10 mouse cellular contexts compared by ENCODE assay signal in genomic region chr17:32110424-32110823, GRCm38 (mm10). TPM values are rescaled to one million over a fixed set of nuclear protein-coding genes. Genes with fewer than 3 reads are reported as not detected.
DNase-seq lines count a peak whose midpoint lies in the region; ATAC-seq and TF ChIP-seq lines count a peak whose summit lies in the region.
"Had no signal": no experiment of that assay in that cellular context is flagged by ENCODE, and none has a peak within 500 bp of the region (broad histone marks: within the 10 kb centered on the region; RNA-seq: fewer than 3 reads in every experiment).

No protein-coding gene starts in this region.

- no peak for DNase-seq in hindbrain, embryonic 10.5 days (ENCODE audit: low spot score)
- no peak for DNase-seq in G1E (ENCODE audit: low spot score)
- DNase-seq in kidney, postnatal 25 days = peak; percentile 70 to 87
- no peak for DNase-seq in left cerebral cortex, adult 8-10 months (ENCODE audit: low spot score in 2 of 2)
- no peak for DNase-seq in layer of hippocampus, postnatal 10 days (ENCODE audit: low spot score in 2 of 2)
- no peak for DNase-seq in thymus, postnatal 4 days
- DNase-seq: cerebellum, adult 2 months had no signal

- H3K4me3 ChIP-seq in hindbrain, embryonic 10.5 days = no peak overlapping the region
- H3K4me3 ChIP-seq in hindbrain, embryonic 13.5 days = no peak overlapping the region
- H3K4me3 ChIP-seq in G1E (ENCODE audit: low read depth, low read length) = peak overlapping the region; percentile 62; the same call in 1 of the 2 replicates
- no peak overlapping the region for H3K4me3 ChIP-seq in embryonic facial prominence, embryonic 13.5 days

- no peak overlapping the region for H3K4me2 ChIP-seq in hindbrain, embryonic 13.5 days
- H3K4me2 ChIP-seq in embryonic facial prominence, embryonic 13.5 days = no peak overlapping the region

- 66% methylated on average over 2 of the region's 2 CpGs for WGBS in hindbrain, embryonic 10.5 days
- WGBS in hindbrain, embryonic 13.5 days = 67% methylated on average over 2 of the region's 2 CpGs
- 52% methylated on average over 2 of the region's 2 CpGs for WGBS in embryonic facial prominence, embryonic 13.5 days

- H3K36me3 ChIP-seq in hindbrain, embryonic 10.5 days = no peaks in the 10 kb centered on the region
- H3K36me3 ChIP-seq in hindbrain, embryonic 13.5 days = no peaks in the 10 kb centered on the region
- H3K36me3 ChIP-seq in G1E (replicated peaks) = peaks cover 20% of the 10 kb centered on the region
- H3K36me3 ChIP-seq in embryonic facial prominence, embryonic 13.5 days = no peaks in the 10 kb centered on the region

- peaks cover 52% of the 10 kb centered on the region for H3K27me3 ChIP-seq in hindbrain, embryonic 10.5 days (ENCODE audit: insufficient read depth, poor library complexity, severe bottlenecking)
- H3K27me3 ChIP-seq in hindbrain, embryonic 13.5 days = peaks cover 28% of the 10 kb centered on the region
- no peaks in the 10 kb centered on the region for H3K27me3 ChIP-seq in G1E (ENCODE audit: insufficient read depth, low read length)
- H3K27me3 ChIP-seq in embryonic facial prominence, embryonic 13.5 days = peaks cover 17% of the 10 kb centered on the region

- H3K9ac ChIP-seq in hindbrain, embryonic 13.5 days = no peak overlapping the region
- H3K9ac ChIP-seq in embryonic facial prominence, embryonic 13.5 days = no peak overlapping the region

- H3K9me3 ChIP-seq in hindbrain, embryonic 10.5 days = no peaks in the 10 kb centered on the region
- H3K9me3 ChIP-seq in hindbrain, embryonic 13.5 days = no peaks in the 10 kb centered on the region
- no peaks in the 10 kb centered on the region for H3K9me3 ChIP-seq in G1E (replicated peaks)
- no peaks in the 10 kb centered on the region for H3K9me3 ChIP-seq in embryonic facial prominence, embryonic 13.5 days

- H3K27ac ChIP-seq in hindbrain, embryonic 10.5 days = peak overlapping the region; percentile 40
- H3K27ac ChIP-seq in hindbrain, embryonic 13.5 days = no peak overlapping the region
- H3K27ac ChIP-seq in embryonic facial prominence, embryonic 13.5 days = 0 out of 2 replicates have a peak overlapping the region, but pooled peaks have one; percentile 16

- TF ChIP-seq CTCF in G1E (IDR thresholded peaks at IDR 0.05; ENCODE audit: low read depth, low read length) = no peak

- H3K4me1 ChIP-seq in hindbrain, embryonic 10.5 days (replicated peaks) = peaks cover 33% of the 10 kb centered on the region
- peaks cover 16% of the 10 kb centered on the region for H3K4me1 ChIP-seq in hindbrain, embryonic 13.5 days (replicated peaks)
- peaks cover 83% of the 10 kb centered on the region for H3K4me1 ChIP-seq in G1E (ENCODE audit: insufficient read depth, low read depth, low read length)
- peaks cover 27% of the 10 kb centered on the region for H3K4me1 ChIP-seq in embryonic facial prominence, embryonic 13.5 days

- ATAC-seq in hindbrain, embryonic 13.5 days (ENCODE audit: low FRiP score) = no peak
- ATAC-seq in G1E (ENCODE audit: extremely low read depth, insufficient number of reproducible peaks, low FRiP score, poor library complexity, severe bottlenecking) = no peak
- no peak for ATAC-seq in embryonic facial prominence, embryonic 13.5 days (ENCODE audit: insufficient number of reproducible peaks, insufficient read depth, low FRiP score, low TSS enrichment, low read depth)

RNA-seq across cellular contexts. Expression of gene Notch3, which starts 56.2 kb away (rescaled TPM):
- 22.9 and 26.0 TPM in 2 replicates for polyA plus RNA-seq in hindbrain, embryonic 10.5 days (2016; fragmentation: Nextera tagmentation; extraction: Ambion mirVana)
- polyA plus RNA-seq in hindbrain, embryonic 13.5 days (2015; fragmentation: Nextera tagmentation; extraction: Ambion mirVana) = 8.2 and 8.6 TPM in 2 replicates
- total RNA-seq in G1E (2014; fragmentation: Nextera tagmentation) (3.3 and 4.4 TPM in 2 replicates), G1E (2017) (0.16 and 0.17 TPM in 2 replicates)
- polyA plus RNA-seq in G1E (2012) = 4.2 and 4.4 TPM in 2 replicates
- 16.1 and 16.8 TPM in 2 replicates for polyA plus RNA-seq in embryonic facial prominence, embryonic 13.5 days (2015; fragmentation: Nextera tagmentation; extraction: Ambion mirVana)
- 10 to 100 TPM in 2 of 4 experiments, 1 to 10 TPM in 2; 8.6 to 12.2 (median 9.7) TPM for total RNA-seq in left cerebral cortex, adult 8-10 months (2022)
- total RNA-seq in layer of hippocampus, postnatal 10 days (2021) = 10 to 100 TPM; 21.0 to 23.7 TPM
- total RNA-seq: neutrophil, adult 5-6 weeks had no signal

Comparison
In these comparisons a context has a peak if more than half of its experiments do, and no peak if none do; other contexts are left out.
1. DNase-seq: peak in kidney, postnatal 25 days (2 of 2); none in hindbrain, embryonic 10.5 days (single experiment), G1E (single experiment), left cerebral cortex, adult 8-10 months (0 of 2), layer of hippocampus, postnatal 10 days (0 of 2) and thymus, postnatal 4 days (single experiment).